Mouse (Mus musculus): ENCODE results near the gene Masp1.

- TF ChIP-seq CTCF (conservative IDR thresholded peaks at IDR 0.05; ENCODE audit: insufficient read depth, insufficient read length, low read depth, low read length): no peak
- TF ChIP-seq POLR2A (IDR thresholded peaks at IDR 0.05; ENCODE audit: low read depth, low read length): no peak
Observed at GRCm38 (mm10) chr16:23511166-23511935, 9.3 kb downstream of the Masp1 start.

All from kidney, adult 2 months (tissue).